Mouse (Mus musculus): ENCODE data around the gene Tmem120a. TPM values are rescaled to one million over a fixed set of nuclear protein-coding genes. Genes with fewer than 3 reads are reported as not detected.

Tmem120a gene
- polyA plus RNA-seq, 1 experiment from 2014 or later, result 88.2 TPM

- Histone ChIP-seq H3K4me3 (replicated peaks) (no peak overlapping the region), H3K9me3 (replicated peaks) (no peaks in the 10 kb centered on the region), H3K27ac (replicated peaks) (no peak overlapping the region), H3K9ac (replicated peaks) (no peak overlapping the region), H3K4me1 (peaks cover 13% of the 10 kb centered on the region), H3K4me2 (no peak overlapping the region), H3K27me3 (replicated peaks) (no peaks in the 10 kb centered on the region), H3K36me3 (peaks cover 30% of the 10 kb centered on the region)
- no peak for ATAC-seq (ENCODE audit: low FRiP score)
- WGBS, result 75% methylated on average over 3 of the region's 3 CpGs
Measured at GRCm38 (mm10) chr5:135720121-135720520, 24.1 kb downstream of the Tmem120a start.

DNA sequence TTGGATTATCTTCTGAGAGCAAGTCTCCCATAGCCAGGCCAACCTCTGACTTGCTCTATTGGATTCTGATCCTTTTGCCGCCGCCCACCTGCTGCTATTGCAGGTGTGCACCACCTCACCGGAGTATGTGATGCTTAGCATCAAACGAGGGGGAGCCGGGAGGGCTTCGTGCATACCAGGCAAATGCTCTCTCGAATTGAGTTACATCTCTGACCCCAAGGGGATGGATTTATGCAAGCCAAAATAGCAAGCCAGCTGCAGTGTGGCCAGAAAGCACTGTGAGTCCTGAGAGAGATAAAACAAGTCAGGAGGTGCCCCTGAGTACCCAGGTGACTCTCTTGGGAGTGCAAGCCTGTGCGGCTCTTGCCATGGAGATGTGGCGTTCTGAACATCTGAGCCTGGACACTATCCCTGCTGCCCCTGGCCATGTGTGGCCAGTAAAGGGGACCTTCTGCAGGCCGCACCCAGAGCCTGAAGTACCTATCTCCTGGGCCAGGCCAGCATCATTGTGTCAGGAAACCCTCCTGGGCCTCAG lies 24.6 kb downstream of the Tmem120a start:
- Histone ChIP-seq H3K9ac (replicated peaks) (no peak overlapping the region), H3K9me3 (replicated peaks) (no peaks in the 10 kb centered on the region), H3K4me3 (replicated peaks) (no peak overlapping the region), H3K4me2 (no peak overlapping the region), H3K27me3 (replicated peaks) (no peaks in the 10 kb centered on the region), H3K27ac (replicated peaks) (no peak overlapping the region), H3K4me1 (peaks cover 8% of the 10 kb centered on the region), H3K36me3 (peaks cover 30% of the 10 kb centered on the region)
- WGBS, result 90% methylated on average over 10 of the region's 10 CpGs
- ATAC-seq (ENCODE audit: low FRiP score), result no peak

GRCm38 (mm10) chr5:135715624-135716023 lies 28.6 kb downstream of the Tmem120a start:
- H3K4me3 ChIP-seq (replicated peaks), result no peak overlapping the region
- no peak overlapping the region for H3K27ac ChIP-seq (replicated peaks)
- no peak overlapping the region for H3K9ac ChIP-seq (replicated peaks)
- 61% methylated on average over 10 of the region's 10 CpGs for WGBS
- H3K9me3 ChIP-seq (replicated peaks), result no peaks in the 10 kb centered on the region
- ATAC-seq (ENCODE audit: low FRiP score), result no peak
- no peaks in the 10 kb centered on the region for H3K27me3 ChIP-seq (replicated peaks)
- peaks cover 30% of the 10 kb centered on the region for H3K36me3 ChIP-seq
- H3K4me1 ChIP-seq, result peaks cover 7% of the 10 kb centered on the region
- H3K4me2 ChIP-seq, result no peak overlapping the region

- Histone ChIP-seq H3K27me3 (replicated peaks) (no peaks in the 10 kb centered on the region), H3K27ac (replicated peaks) (no peak overlapping the region), H3K4me3 (replicated peaks) (no peak overlapping the region), H3K9ac (replicated peaks) (no peak overlapping the region), H3K4me2 (no peak overlapping the region), H3K36me3 (peaks cover 31% of the 10 kb centered on the region), H3K4me1 (peaks cover 7% of the 10 kb centered on the region), H3K9me3 (replicated peaks) (no peaks in the 10 kb centered on the region)
- 69% methylated on average over 16 of the region's 16 CpGs for WGBS
- ATAC-seq (ENCODE audit: low FRiP score), result no peak
Measured at GRCm38 (mm10) chr5:135713441-135714218, 30.6 kb downstream of the Tmem120a start.

- Histone ChIP-seq H3K4me3 (replicated peaks) (no peak overlapping the region), H3K4me1 (peaks cover 7% of the 10 kb centered on the region), H3K27ac (replicated peaks) (no peak overlapping the region), H3K9ac (replicated peaks) (no peak overlapping the region), H3K9me3 (replicated peaks) (no peaks in the 10 kb centered on the region), H3K27me3 (replicated peaks) (no peaks in the 10 kb centered on the region), H3K36me3 (peaks cover 29% of the 10 kb centered on the region), H3K4me2 (no peak overlapping the region)
- ATAC-seq (ENCODE audit: low FRiP score), result no peak
- WGBS, result 72% methylated on average over 4 of the region's 4 CpGs
Measured at GRCm38 (mm10) chr5:135712803-135713202, 31.4 kb downstream of the Tmem120a start.

DNA sequence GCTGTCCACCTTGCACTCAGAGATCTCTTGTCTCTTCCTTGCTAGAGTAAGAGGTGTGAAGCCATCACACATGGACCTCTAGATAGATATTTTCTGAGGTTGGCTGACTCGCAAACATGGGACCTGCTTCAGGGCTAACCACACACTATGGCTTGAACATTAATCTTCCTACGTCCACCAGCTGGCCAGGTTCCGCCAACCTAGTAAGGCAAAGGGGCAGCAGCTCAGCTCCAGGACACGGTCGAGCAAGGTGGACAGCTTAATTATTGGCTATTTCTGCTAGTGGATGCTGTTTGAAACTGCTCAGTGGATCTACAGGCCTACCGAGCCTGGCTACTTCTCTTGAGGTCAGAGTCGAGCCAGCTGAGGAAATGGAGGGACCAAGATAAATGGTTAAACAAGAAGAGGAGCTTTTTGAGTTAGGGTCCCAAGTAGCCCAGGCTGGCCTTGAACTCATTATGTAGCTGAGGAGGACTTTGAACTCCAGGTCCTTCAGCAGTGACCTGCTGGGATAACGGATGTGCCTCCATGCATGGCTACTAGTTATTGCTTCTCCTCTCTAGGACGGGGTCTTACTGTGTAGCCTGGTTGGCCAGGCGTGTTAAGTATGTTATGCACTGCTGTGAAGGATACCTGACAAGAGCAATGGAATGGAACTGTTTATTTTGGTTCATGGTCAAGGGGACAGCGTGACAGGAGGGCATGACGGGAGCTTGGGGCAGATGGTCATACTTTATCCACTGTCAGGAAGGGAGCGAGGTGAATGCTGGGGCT lies 32.5 kb downstream of the Tmem120a start:
- Histone ChIP-seq H3K36me3 (peaks cover 28% of the 10 kb centered on the region), H3K9ac (replicated peaks) (no peak overlapping the region), H3K9me3 (replicated peaks) (no peaks in the 10 kb centered on the region), H3K4me2 (no peak overlapping the region), H3K27me3 (replicated peaks) (no peaks in the 10 kb centered on the region), H3K4me3 (replicated peaks) (no peak overlapping the region), H3K4me1 (peaks cover 7% of the 10 kb centered on the region), H3K27ac (replicated peaks) (no peak overlapping the region)
- WGBS, result 89% methylated on average over 13 of the region's 13 CpGs
- no peak for ATAC-seq (ENCODE audit: low FRiP score)

GRCm38 (mm10) chr5:135710599-135711214 lies 33.5 kb downstream of the Tmem120a start:
- H3K9me3 ChIP-seq (replicated peaks), result no peaks in the 10 kb centered on the region
- peaks cover 7% of the 10 kb centered on the region for H3K4me1 ChIP-seq
- no peak for ATAC-seq (ENCODE audit: low FRiP score)
- peaks cover 20% of the 10 kb centered on the region; the same call in 1 of the 2 replicates for H3K36me3 ChIP-seq
- H3K4me3 ChIP-seq (replicated peaks), result no peak overlapping the region
- no peak overlapping the region for H3K9ac ChIP-seq (replicated peaks)
- no peaks in the 10 kb centered on the region for H3K27me3 ChIP-seq (replicated peaks)
- 83% methylated on average over 7 of the region's 7 CpGs for WGBS
- no peak overlapping the region for H3K4me2 ChIP-seq
- no peak overlapping the region for H3K27ac ChIP-seq (replicated peaks)

GRCm38 (mm10) chr5:135709716-135710115 lies 34.5 kb downstream of the Tmem120a start:
- Histone ChIP-seq H3K9ac (replicated peaks) (no peak overlapping the region), H3K36me3 (peaks cover 19% of the 10 kb centered on the region; the same call in 1 of the 2 replicates), H3K4me2 (no peak overlapping the region), H3K27me3 (replicated peaks) (no peaks in the 10 kb centered on the region), H3K4me1 (peaks cover 7% of the 10 kb centered on the region), H3K4me3 (replicated peaks) (no peak overlapping the region), H3K9me3 (replicated peaks) (no peaks in the 10 kb centered on the region), H3K27ac (replicated peaks) (no peak overlapping the region)
- no peak for ATAC-seq (ENCODE audit: low FRiP score)
- 96% methylated on average over 5 of the region's 5 CpGs for WGBS

- WGBS, result 65% methylated on average over 1 of the region's 1 CpGs
- H3K4me1 ChIP-seq, result 0 out of 2 replicates have a peak, but pooled peaks cover 3% of the 10 kb centered on the region
- no peak overlapping the region for H3K9ac ChIP-seq (replicated peaks)
- H3K27ac ChIP-seq (replicated peaks), result no peak overlapping the region
- no peak overlapping the region for H3K4me2 ChIP-seq
- no peak for ATAC-seq (ENCODE audit: low FRiP score)
- H3K36me3 ChIP-seq, result peaks cover 19% of the 10 kb centered on the region; the same call in 1 of the 2 replicates
- no peak overlapping the region for H3K4me3 ChIP-seq (replicated peaks)
- no peaks in the 10 kb centered on the region for H3K27me3 ChIP-seq (replicated peaks)
- H3K9me3 ChIP-seq (replicated peaks), result no peaks in the 10 kb centered on the region
Measured at GRCm38 (mm10) chr5:135707855-135708254, 36.4 kb downstream of the Tmem120a start.

DNA sequence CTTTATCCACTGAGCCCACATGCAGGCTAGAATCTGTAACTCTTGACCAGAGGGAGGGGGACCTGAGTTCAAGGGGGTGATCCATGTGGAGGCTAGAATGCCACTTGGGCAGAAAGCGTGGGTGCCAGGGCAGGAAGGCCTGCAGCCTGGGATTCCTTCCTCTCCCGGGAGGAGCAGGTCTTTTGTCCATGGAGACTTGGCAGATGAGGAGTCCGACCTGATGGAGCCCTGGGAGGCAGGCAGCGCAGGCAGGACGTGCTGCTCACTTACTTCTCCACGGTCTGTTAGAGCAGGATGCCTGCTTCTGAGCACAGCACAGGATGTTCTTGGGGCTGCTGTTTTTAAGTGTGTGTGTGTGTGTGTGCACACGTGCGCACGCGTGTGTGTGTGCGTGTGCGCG lies 37.2 kb downstream of the Tmem120a start:
- no peak overlapping the region for H3K4me3 ChIP-seq (replicated peaks)
- no peaks in the 10 kb centered on the region for H3K27me3 ChIP-seq (replicated peaks)
- WGBS, result 91% methylated on average over 13 of the region's 13 CpGs
- peaks cover 23% of the 10 kb centered on the region; the same call in 1 of the 2 replicates for H3K36me3 ChIP-seq
- no peak overlapping the region for H3K4me2 ChIP-seq
- H3K9ac ChIP-seq (replicated peaks), result no peak overlapping the region
- ATAC-seq (ENCODE audit: low FRiP score), result no peak
- no peak overlapping the region for H3K27ac ChIP-seq (replicated peaks)
- no peaks in the 10 kb centered on the region for H3K9me3 ChIP-seq (replicated peaks)
- 0 out of 2 replicates have a peak, but pooled peaks cover 4% of the 10 kb centered on the region for H3K4me1 ChIP-seq

DNA sequence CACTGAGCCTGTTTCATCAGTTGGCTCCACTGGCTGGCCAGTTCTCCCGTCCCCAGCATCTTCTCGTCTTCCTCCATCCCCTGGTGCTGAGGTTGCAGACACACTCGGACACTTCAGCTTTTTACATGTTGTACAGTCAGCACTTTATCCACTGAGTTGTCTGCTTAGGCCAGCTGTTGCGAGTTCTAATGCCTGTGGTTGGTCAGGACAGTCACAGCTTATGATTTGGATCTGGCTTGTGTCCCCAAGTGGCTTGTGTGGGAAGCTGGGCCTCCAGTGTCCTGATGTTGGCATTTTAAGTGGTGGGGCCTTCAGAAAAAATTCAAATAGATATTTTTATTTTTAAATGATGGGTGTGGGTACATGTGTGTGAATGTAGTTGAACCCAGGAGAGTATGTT lies 38.9 kb downstream of the Tmem120a start:
- Histone ChIP-seq H3K9ac (replicated peaks) (no peak overlapping the region), H3K36me3 (peaks cover 36% of the 10 kb centered on the region), H3K27ac (replicated peaks) (no peak overlapping the region), H3K27me3 (replicated peaks) (no peaks in the 10 kb centered on the region), H3K4me3 (replicated peaks) (no peak overlapping the region), H3K9me3 (replicated peaks) (no peaks in the 10 kb centered on the region), H3K4me1 (0 out of 2 replicates have a peak, but pooled peaks cover 4% of the 10 kb centered on the region), H3K4me2 (no peak overlapping the region)
- ATAC-seq (ENCODE audit: low FRiP score), result no peak
- WGBS, result 94% methylated on average over 4 of the region's 4 CpGs
